Mouse (Mus musculus) ES-CJ7 (cell line): ENCODE measurements around the gene Hcst.

Experiments
- DNase-seq: peaks from one replicate; pipeline ENCODE4 v3.0.0; 2011; ENCODE audit warnings: low read depth, low spot score

Hcst gene

GRCm38 (mm10) chr7:30373501-30373962, 46.1 kb downstream of the Hcst start:
- peak; percentile 100 for DNase-seq
